Mouse (Mus musculus): ENCODE measurements around the gene Gm6408. TPM values are rescaled to one million over a fixed set of nuclear protein-coding genes. Genes with fewer than 3 reads are reported as not detected.
"Not testable (repeated sequence)": the region's sequence is repeated elsewhere in the genome, so short reads cannot be mapped to it uniquely, and the experiment has no call there.

The Gm6408 gene
- polyA plus RNA-seq, 1 experiment from 2014 or later = not detected

- Histone ChIP-seq H3K27ac (ENCODE audit: low read depth, low read length) (no peak overlapping the region), H3K9me3 (ENCODE audit: control insufficient read depth, low read length) (no peaks in the 10 kb centered on the region), H3K9ac (ENCODE audit: low read length) (no peak overlapping the region), H3K4me2 (ENCODE audit: low read depth) (no peak overlapping the region), H3K4me1 (ENCODE audit: control insufficient read depth, insufficient read depth, low read length) (no peaks in the 10 kb centered on the region), H3K36me3 (ENCODE audit: control insufficient read depth, insufficient read depth, low read length) (0 out of 2 replicates have a peak, but pooled peaks cover 2% of the 10 kb centered on the region), H3K4me3 (ENCODE audit: low read depth, low read length) (no peak overlapping the region), H3K27me3 (ENCODE audit: control insufficient read depth, insufficient read depth, low read length) (no peaks in the 10 kb centered on the region)
- DNase-seq (ENCODE audit: low spot score) = no peak
- ATAC-seq (ENCODE audit: insufficient read depth, low FRiP score, low TSS enrichment) = no peak
- 89% methylated on average over 6 of the region's 6 CpGs for WGBS
These were observed 28.2 kb upstream of the Gm6408 start for GRCm38 (mm10) chr5:146453556-146453955.

- Histone ChIP-seq H3K9ac (ENCODE audit: low read length) (no peak overlapping the region), H3K36me3 (ENCODE audit: control insufficient read depth, insufficient read depth, low read length) (no peaks in the 10 kb centered on the region), H3K9me3 (ENCODE audit: control insufficient read depth, low read length) (no peaks in the 10 kb centered on the region), H3K4me2 (ENCODE audit: low read depth) (no peak overlapping the region), H3K4me1 (ENCODE audit: control insufficient read depth, insufficient read depth, low read length) (no peaks in the 10 kb centered on the region), H3K4me3 (ENCODE audit: low read depth, low read length) (no peak overlapping the region), H3K27me3 (ENCODE audit: control insufficient read depth, insufficient read depth, low read length) (no peaks in the 10 kb centered on the region), H3K27ac (ENCODE audit: low read depth, low read length) (no peak overlapping the region)
- ATAC-seq (ENCODE audit: insufficient read depth, low FRiP score, low TSS enrichment) (no peak), DNase-seq (ENCODE audit: low spot score) (no peak)
- 86% methylated on average over 8 of the region's 8 CpGs for WGBS
These were observed 20.2 kb upstream of the Gm6408 start for GRCm38 (mm10) chr5:146461612-146462011.

GRCm38 (mm10) chr5:146466663-146467062 is 15.1 kb upstream of the Gm6408 start:
- Histone ChIP-seq H3K4me2 (ENCODE audit: low read depth) (no peak overlapping the region), H3K4me1 (ENCODE audit: control insufficient read depth, insufficient read depth, low read length) (no peaks in the 10 kb centered on the region), H3K27ac (ENCODE audit: low read depth, low read length) (no peak overlapping the region), H3K36me3 (ENCODE audit: control insufficient read depth, insufficient read depth, low read length) (no peaks in the 10 kb centered on the region; the same call in 1 of the 2 replicates), H3K27me3 (ENCODE audit: control insufficient read depth, insufficient read depth, low read length) (no peaks in the 10 kb centered on the region), H3K9ac (ENCODE audit: low read length) (no peak overlapping the region), H3K4me3 (ENCODE audit: low read depth, low read length) (no peak overlapping the region), H3K9me3 (ENCODE audit: control insufficient read depth, low read length) (no peaks in the 10 kb centered on the region)
- no peak for DNase-seq (ENCODE audit: low spot score)
- 96% methylated on average over 19 of the region's 19 CpGs for WGBS
- ATAC-seq (ENCODE audit: insufficient read depth, low FRiP score, low TSS enrichment) = no peak

- 85% methylated on average over 9 of the region's 9 CpGs for WGBS
- Histone ChIP-seq H3K36me3 (ENCODE audit: control insufficient read depth, insufficient read depth, low read length) (no peaks in the 10 kb centered on the region; the same call in 1 of the 2 replicates), H3K27ac (ENCODE audit: low read depth, low read length) (no peak overlapping the region)
These were observed 13.5 kb upstream of the Gm6408 start for GRCm38 (mm10) chr5:146468311-146468710.

GRCm38 (mm10) chr5:146470821-146471220 is 10.9 kb upstream of the Gm6408 start:
- Histone ChIP-seq H3K36me3 (ENCODE audit: control insufficient read depth, insufficient read depth, low read length) (no peaks in the 10 kb centered on the region; the same call in 1 of the 2 replicates), H3K27ac (ENCODE audit: low read depth, low read length) (no peak overlapping the region), H3K4me1 (ENCODE audit: control insufficient read depth, insufficient read depth, low read length) (no peaks in the 10 kb centered on the region), H3K9me3 (ENCODE audit: control insufficient read depth, low read length) (no peaks in the 10 kb centered on the region), H3K9ac (ENCODE audit: low read length) (no peak overlapping the region), H3K4me3 (ENCODE audit: low read depth, low read length) (no peak overlapping the region), H3K27me3 (ENCODE audit: control insufficient read depth, insufficient read depth, low read length) (no peaks in the 10 kb centered on the region), H3K4me2 (ENCODE audit: low read depth) (no peak overlapping the region)
- 92% methylated on average over 9 of the region's 9 CpGs for WGBS
- ATAC-seq (ENCODE audit: insufficient read depth, low FRiP score, low TSS enrichment) (no peak), DNase-seq (ENCODE audit: low spot score) (no peak)

More at GRCm38 (mm10) chr5:146468311-146468710, 13.5 kb upstream of the Gm6408 start:
- DNase-seq (ENCODE audit: low spot score) (no peak), ATAC-seq (ENCODE audit: insufficient read depth, low FRiP score, low TSS enrichment) (no peak)
- no peaks in the 10 kb centered on the region for H3K9me3 ChIP-seq (ENCODE audit: control insufficient read depth, low read length)
- H3K4me1 ChIP-seq (ENCODE audit: control insufficient read depth, insufficient read depth, low read length) = no peaks in the 10 kb centered on the region
- no peak overlapping the region for H3K4me2 ChIP-seq (ENCODE audit: low read depth)
- H3K27me3 ChIP-seq (ENCODE audit: control insufficient read depth, insufficient read depth, low read length) = no peaks in the 10 kb centered on the region
- H3K4me3 ChIP-seq (ENCODE audit: low read depth, low read length) = no peak overlapping the region
- no peak overlapping the region for H3K9ac ChIP-seq (ENCODE audit: low read length)

- no peaks in the 10 kb centered on the region; the same call in 1 of the 2 replicates for H3K36me3 ChIP-seq (ENCODE audit: control insufficient read depth, insufficient read depth, low read length)
These were observed 10.5 kb upstream of the Gm6408 start for GRCm38 (mm10) chr5:146471311-146471710.

GRCm38 (mm10) chr5:146471821-146472220 is 9.9 kb upstream of the Gm6408 start:
- ATAC-seq (ENCODE audit: insufficient read depth, low FRiP score, low TSS enrichment) (no peak), DNase-seq (ENCODE audit: low spot score) (no peak)
- H3K4me2 ChIP-seq (ENCODE audit: low read depth) = no peak overlapping the region
- H3K27me3 ChIP-seq (ENCODE audit: control insufficient read depth, insufficient read depth, low read length) = no peaks in the 10 kb centered on the region
- H3K36me3 ChIP-seq (ENCODE audit: control insufficient read depth, insufficient read depth, low read length) = no peaks in the 10 kb centered on the region; the same call in 1 of the 2 replicates
- no peak overlapping the region for H3K9ac ChIP-seq (ENCODE audit: low read length)
- no peaks in the 10 kb centered on the region for H3K4me1 ChIP-seq (ENCODE audit: control insufficient read depth, insufficient read depth, low read length)
- H3K4me3 ChIP-seq (ENCODE audit: low read depth, low read length) = no peak overlapping the region
- WGBS = 94% methylated on average over 12 of the region's 12 CpGs
- H3K9me3 ChIP-seq (ENCODE audit: control insufficient read depth, low read length) = no peaks in the 10 kb centered on the region
- H3K27ac ChIP-seq (ENCODE audit: low read depth, low read length) = no peak overlapping the region

More at GRCm38 (mm10) chr5:146471311-146471710, 10.5 kb upstream of the Gm6408 start:
- no peak overlapping the region for H3K4me2 ChIP-seq (ENCODE audit: low read depth)
- H3K27me3 ChIP-seq (ENCODE audit: control insufficient read depth, insufficient read depth, low read length) = no peaks in the 10 kb centered on the region
- WGBS = 91% methylated on average over 5 of the region's 5 CpGs
- no peaks in the 10 kb centered on the region for H3K4me1 ChIP-seq (ENCODE audit: control insufficient read depth, insufficient read depth, low read length)
- H3K27ac ChIP-seq (ENCODE audit: low read depth, low read length) = no peak overlapping the region
- H3K9me3 ChIP-seq (ENCODE audit: control insufficient read depth, low read length) = no peaks in the 10 kb centered on the region
- ATAC-seq (ENCODE audit: insufficient read depth, low FRiP score, low TSS enrichment) (no peak), DNase-seq (ENCODE audit: low spot score) (no peak)
- no peak overlapping the region for H3K9ac ChIP-seq (ENCODE audit: low read length)
- H3K4me3 ChIP-seq (ENCODE audit: low read depth, low read length) = no peak overlapping the region

GRCm38 (mm10) chr5:146479564-146479963 is 2.2 kb upstream of the Gm6408 start:
- not testable (repeated sequence) for H3K27me3 ChIP-seq (ENCODE audit: control insufficient read depth, insufficient read depth, low read length); H3K9ac ChIP-seq (ENCODE audit: low read length); H3K36me3 ChIP-seq (ENCODE audit: control insufficient read depth, insufficient read depth, low read length); H3K9me3 ChIP-seq (ENCODE audit: control insufficient read depth, low read length); H3K4me1 ChIP-seq (ENCODE audit: control insufficient read depth, insufficient read depth, low read length); H3K4me2 ChIP-seq (ENCODE audit: low read depth); H3K27ac ChIP-seq (ENCODE audit: low read depth, low read length); DNase-seq (ENCODE audit: low spot score); H3K4me3 ChIP-seq (ENCODE audit: low read depth, low read length); ATAC-seq (ENCODE audit: insufficient read depth, low FRiP score, low TSS enrichment)
- 11% methylated on average over 4 of the region's 4 CpGs for WGBS

- H3K4me2 ChIP-seq (ENCODE audit: low read depth); H3K4me3 ChIP-seq (ENCODE audit: low read depth, low read length); H3K9me3 ChIP-seq (ENCODE audit: control insufficient read depth, low read length); H3K4me1 ChIP-seq (ENCODE audit: control insufficient read depth, insufficient read depth, low read length); ATAC-seq (ENCODE audit: insufficient read depth, low FRiP score, low TSS enrichment); H3K27ac ChIP-seq (ENCODE audit: low read depth, low read length); H3K27me3 ChIP-seq (ENCODE audit: control insufficient read depth, insufficient read depth, low read length); H3K36me3 ChIP-seq (ENCODE audit: control insufficient read depth, insufficient read depth, low read length); DNase-seq (ENCODE audit: low spot score); H3K9ac ChIP-seq (ENCODE audit: low read length): not testable (repeated sequence)
- 11% methylated on average over 3 of the region's 4 CpGs for whole genome bisulfite sequencing
These were observed 7.2 kb downstream of the Gm6408 start for GRCm38 (mm10) chr5:146488959-146489358.

Data from neural tube, embryonic 11.5 days (tissue).